In genomic region chr12:89811815-89812549, GRCm38 (mm10) we compare ENCODE assay signal across 7 mouse cellular contexts.
A peak's percentile ranks its signal among the peaks of the same experiment; 100 is the strongest.
DNase-seq lines count a peak whose midpoint lies in the region; ATAC-seq lines count a peak whose summit lies in the region.

No protein-coding gene starts in this region.

- H3K36me3 ChIP-seq in forebrain, embryonic 11.5 days (ENCODE audit: control insufficient read depth, insufficient read depth, low read length) = no peaks in the 10 kb centered on the region
- H3K36me3 ChIP-seq in heart, embryonic 15.5 days = no peaks in the 10 kb centered on the region
- no peaks in the 10 kb centered on the region for H3K36me3 ChIP-seq in midbrain, embryonic 16.5 days (ENCODE audit: control insufficient read depth, insufficient read depth, low read length)

- under 1% methylated on average over 36 of the region's 36 CpGs for WGBS in forebrain, embryonic 11.5 days
- under 1% methylated on average over 36 of the region's 36 CpGs for WGBS in heart, embryonic 15.5 days
- WGBS in midbrain, embryonic 16.5 days = under 1% methylated on average over 36 of the region's 36 CpGs

- H3K4me3 ChIP-seq in forebrain, embryonic 11.5 days (ENCODE audit: low read depth, low read length) = peak overlapping the region; percentile 44
- peak overlapping the region; percentile 52 for H3K4me3 ChIP-seq in heart, embryonic 15.5 days
- H3K4me3 ChIP-seq in midbrain, embryonic 16.5 days (ENCODE audit: low read depth, low read length) = peak overlapping the region; percentile 49

- peaks cover 11% of the 10 kb centered on the region for H3K27me3 ChIP-seq in forebrain, embryonic 11.5 days (ENCODE audit: control insufficient read depth, insufficient read depth, low read length)
- H3K27me3 ChIP-seq in heart, embryonic 15.5 days = peaks cover 25% of the 10 kb centered on the region
- H3K27me3 ChIP-seq in midbrain, embryonic 16.5 days (ENCODE audit: control insufficient read depth, insufficient read depth, low read depth, low read length) = no peaks in the 10 kb centered on the region

- peak overlapping the region; percentile 90 for H3K4me2 ChIP-seq in forebrain, embryonic 11.5 days (ENCODE audit: low read depth, low read length, severe bottlenecking)
- peak overlapping the region; percentile 93 for H3K4me2 ChIP-seq in heart, embryonic 15.5 days
- peak overlapping the region; percentile 82 for H3K4me2 ChIP-seq in midbrain, embryonic 16.5 days (ENCODE audit: low read length)

- H3K9ac ChIP-seq in forebrain, embryonic 11.5 days (ENCODE audit: low read length) = peak overlapping the region; percentile 61
- H3K9ac ChIP-seq in heart, embryonic 15.5 days = peak overlapping the region; percentile 41; the same call in 1 of the 2 replicates
- peak overlapping the region; percentile 67 for H3K9ac ChIP-seq in midbrain, embryonic 16.5 days (ENCODE audit: low read depth, low read length)

- H3K4me1 ChIP-seq in forebrain, embryonic 11.5 days (replicated peaks; ENCODE audit: control insufficient read depth, insufficient read depth, low read length) = peaks cover 6% of the 10 kb centered on the region
- H3K4me1 ChIP-seq in heart, embryonic 15.5 days (replicated peaks) = peaks cover 20% of the 10 kb centered on the region
- peaks cover 10% of the 10 kb centered on the region; the same call in 1 of the 2 replicates for H3K4me1 ChIP-seq in midbrain, embryonic 16.5 days (ENCODE audit: control insufficient read depth, insufficient read depth, low read length)

- no peaks in the 10 kb centered on the region for H3K9me3 ChIP-seq in forebrain, embryonic 11.5 days (ENCODE audit: control insufficient read depth, low read length)
- H3K9me3 ChIP-seq in heart, embryonic 15.5 days (replicated peaks) = no peaks in the 10 kb centered on the region
- no peaks in the 10 kb centered on the region for H3K9me3 ChIP-seq in midbrain, embryonic 16.5 days (replicated peaks; ENCODE audit: control insufficient read depth, low read length, poor library complexity, severe bottlenecking)

- peak; percentile 96 for DNase-seq in cerebellum, adult 11-12 months
- DNase-seq in forebrain, embryonic 11.5 days (ENCODE audit: low spot score) = peak; percentile 87
- DNase-seq in kidney, postnatal 10 days = peak; percentile 77
- peak; percentile 62 for DNase-seq in liver
- DNase-seq in telencephalon, adult 2 months (ENCODE audit: low read depth, low spot score) = peak; percentile 85

- H3K27ac ChIP-seq in forebrain, embryonic 11.5 days (ENCODE audit: low read depth, low read length) = no peak overlapping the region
- no peak overlapping the region for H3K27ac ChIP-seq in heart, embryonic 15.5 days
- peak overlapping the region; percentile 60 for H3K27ac ChIP-seq in midbrain, embryonic 16.5 days (ENCODE audit: low read length)

- ATAC-seq in forebrain, embryonic 11.5 days (replicated peaks; ENCODE audit: low FRiP score) = peak; percentile 98
- peak; percentile 93 for ATAC-seq in heart, embryonic 15.5 days (replicated peaks; ENCODE audit: insufficient number of reproducible peaks, insufficient read depth, low FRiP score, low read depth)
- peak; percentile 95 for ATAC-seq in midbrain, embryonic 16.5 days
